Mouse (Mus musculus): ENCODE measurements around the gene Nol9. TPM values are rescaled to one million over a fixed set of nuclear protein-coding genes. Genes with fewer than 3 reads are reported as not detected.

Gene Nol9
- total and polyA plus RNA-seq, 3 experiments: 80.3 to 114 (median 80.9) TPM

GRCm38 (mm10) chr4:152062390-152063110, 23.4 kb downstream of the Nol9 start:
- Histone ChIP-seq H3K79me2 (ENCODE audit: control insufficient read depth, insufficient read depth, low read length, poor library complexity) (no peaks in the 10 kb centered on the region), H3K4me3 (ENCODE audit: control insufficient read depth in 1 of 2, insufficient read depth in 1 of 2, low read depth in 2 of 2, low read length in 2 of 2) (no peak overlapping the region), H3K9me3 (replicated peaks; ENCODE audit: insufficient read depth, low read length) (no peaks in the 10 kb centered on the region), H3K36me3 (ENCODE audit: control insufficient read depth in 1 of 2, insufficient read depth in 2 of 2, low read length in 2 of 2) (peaks cover 0 to 10% of the 10 kb centered on the region in 2 experiments; a peak in 1 of 4 replicates), H3K27ac (ENCODE audit: control insufficient read depth, low read depth, low read length) (no peak overlapping the region), H3K4me1 (ENCODE audit: control insufficient read depth in 1 of 2, insufficient read depth in 2 of 2, low read length in 2 of 2) (no peaks in the 10 kb centered on the region), H3K27me3 (ENCODE audit: control insufficient read depth in 1 of 2, insufficient read depth in 2 of 2, low read length in 2 of 2) (no peaks in the 10 kb centered on the region), H3K9ac (ENCODE audit: control insufficient read depth, low read depth, low read length, poor library complexity, severe bottlenecking) (no peak overlapping the region)
- no peak for TF ChIP-seq SMC3 (IDR thresholded peaks at IDR 0.05; ENCODE audit: low read depth, low read length)
- TF ChIP-seq MAX (IDR thresholded peaks at IDR 0.05; ENCODE audit: low read length): no peak
- TF ChIP-seq JUND (IDR thresholded peaks at IDR 0.05; ENCODE audit: low read depth, low read length): no peak
- TF ChIP-seq MAZ (IDR thresholded peaks at IDR 0.05; ENCODE audit: low read depth, low read length): no peak
- TF ChIP-seq USF1 (IDR thresholded peaks at IDR 0.05; ENCODE audit: low read depth, low read length): no peak
- no peak for TF ChIP-seq UBTF (IDR thresholded peaks at IDR 0.05; ENCODE audit: borderline replicate concordance, insufficient read depth, low read depth, low read length)
- no peak for TF ChIP-seq SIN3A (IDR thresholded peaks at IDR 0.05; ENCODE audit: low read length)
- TF ChIP-seq GABPA (IDR thresholded peaks at IDR 0.05; ENCODE audit: low read depth, low read length): no peak
- no peak for TF ChIP-seq E2F4 (IDR thresholded peaks at IDR 0.05; ENCODE audit: borderline replicate concordance, low read depth, low read length)
- no peak for TF ChIP-seq MXI1 (IDR thresholded peaks at IDR 0.05; ENCODE audit: low read depth, low read length)
- no peak for TF ChIP-seq ETS1 (IDR thresholded peaks at IDR 0.05; ENCODE audit: low read depth, low read length)
- no peak for TF ChIP-seq ZKSCAN1 (IDR thresholded peaks at IDR 0.05; ENCODE audit: low read depth, low read length)
- TF ChIP-seq MAFK (IDR thresholded peaks at IDR 0.05; ENCODE audit: borderline replicate concordance, low read depth, low read length): no peak
- no peak for TF ChIP-seq RCOR1 (IDR thresholded peaks at IDR 0.05; ENCODE audit: low read depth, low read length)
- TF ChIP-seq EP300 (IDR thresholded peaks at IDR 0.05; ENCODE audit: low read depth in 1 of 2, low read length in 2 of 2): no peak
- no peak for DNase-seq (ENCODE audit: low read depth, low spot score)

- Histone ChIP-seq H3K27me3 (ENCODE audit: control insufficient read depth in 1 of 2, insufficient read depth in 2 of 2, low read length in 2 of 2) (no peaks in the 10 kb centered on the region), H3K9me3 (replicated peaks; ENCODE audit: insufficient read depth, low read length) (no peaks in the 10 kb centered on the region), H3K36me3 (ENCODE audit: control insufficient read depth in 1 of 2, insufficient read depth in 2 of 2, low read length in 2 of 2) (no peaks in the 10 kb centered on the region), H3K79me2 (ENCODE audit: control insufficient read depth, insufficient read depth, low read length, poor library complexity) (no peaks in the 10 kb centered on the region), H3K9ac (ENCODE audit: control insufficient read depth, low read depth, low read length, poor library complexity, severe bottlenecking) (no peak overlapping the region), H3K4me3 (ENCODE audit: control insufficient read depth in 1 of 2, insufficient read depth in 1 of 2, low read depth in 2 of 2, low read length in 2 of 2) (no peak overlapping the region), H3K27ac (ENCODE audit: control insufficient read depth, low read depth, low read length) (no peak overlapping the region), H3K4me1 (ENCODE audit: control insufficient read depth in 1 of 2, insufficient read depth in 2 of 2, low read length in 2 of 2) (no peaks in the 10 kb centered on the region)
- DNase-seq (ENCODE audit: low read depth, low spot score): no peak
- TF ChIP-seq TCF12 (IDR thresholded peaks at IDR 0.05; ENCODE audit: low read depth, low read length): no peak
- TF ChIP-seq NRF1 (IDR thresholded peaks at IDR 0.05; ENCODE audit: insufficient read depth, low read depth, low read length, poor library complexity, severe bottlenecking): no peak
- no peak for TF ChIP-seq RAD21 (IDR thresholded peaks at IDR 0.05; ENCODE audit: low read depth, low read length)
- no peak for TF ChIP-seq USF1 (IDR thresholded peaks at IDR 0.05; ENCODE audit: low read depth, low read length)
- TF ChIP-seq MAFK (IDR thresholded peaks at IDR 0.05; ENCODE audit: borderline replicate concordance, low read depth, low read length): no peak
- TF ChIP-seq EP300 (IDR thresholded peaks at IDR 0.05; ENCODE audit: low read depth in 1 of 2, low read length in 2 of 2): no peak
- no peak for TF ChIP-seq CHD2 (IDR thresholded peaks at IDR 0.05; ENCODE audit: low read length)
- TF ChIP-seq NELFE (IDR thresholded peaks at IDR 0.05; ENCODE audit: low read depth, low read length): no peak
- TF ChIP-seq E2F4 (IDR thresholded peaks at IDR 0.05; ENCODE audit: borderline replicate concordance, low read depth, low read length): no peak
- TF ChIP-seq USF2 (IDR thresholded peaks at IDR 0.05; ENCODE audit: borderline replicate concordance in 1 of 2, insufficient read depth in 1 of 2, low read depth in 1 of 2, low read length in 2 of 2): no peak
- no peak for TF ChIP-seq ZNF384 (IDR thresholded peaks at IDR 0.05; ENCODE audit: low read depth, low read length)
- TF ChIP-seq ETS1 (IDR thresholded peaks at IDR 0.05; ENCODE audit: low read depth, low read length): no peak
- no peak for TF ChIP-seq MEF2A (IDR thresholded peaks at IDR 0.05; ENCODE audit: extremely low read depth, insufficient replicate concordance, low read depth, low read length, poor library complexity, severe bottlenecking)
- no peak for TF ChIP-seq POLR2AphosphoS5 (IDR thresholded peaks at IDR 0.05; ENCODE audit: borderline replicate concordance, low read depth, low read length)
- no peak for TF ChIP-seq GATA1 (IDR thresholded peaks at IDR 0.05; ENCODE audit: low read depth, low read length)
- TF ChIP-seq TBP (IDR thresholded peaks at IDR 0.05; ENCODE audit: low read depth, low read length): no peak
Measured at GRCm38 (mm10) chr4:152067280-152067679, 28.2 kb downstream of the Nol9 start.

Measured in MEL (cell line).